Mouse (Mus musculus) forebrain, embryonic 14.5 days (tissue): ENCODE data around the gene Bcr. TPM values are rescaled to one million over a fixed set of nuclear protein-coding genes. Genes with fewer than 3 reads are reported as not detected.

ENCODE experiments used
- ATAC-seq: fragments of 200-750 bp; cut with Nextera tagmentation; 2 replicates; pipeline ENCODE4 v1.8.0; 2017; ENCODE audit warnings: mild to moderate bottlenecking, moderate library complexity
- DNase-seq: peaks from one replicate; pipeline ENCODE4 v3.0.0-alpha.2; 2015; ENCODE audit warnings: low spot score
- H3K27ac ChIP-seq: fragments of 300-500 bp; sonication (generic); 2 replicates; pipeline ENCODE4 v1.5.1; 2014; ENCODE audit warnings: low read depth, mild to moderate bottlenecking, control low read depth, low read length, moderate library complexity
- H3K27me3 ChIP-seq: fragments of 300-500 bp; sonication (generic); replicated peaks from 2 replicates; pipeline ENCODE4 v1.6.1; 2014; ENCODE audit warnings: low read length, control low read depth, mixed read lengths; ENCODE audit not compliant: control insufficient read depth, insufficient read depth
- H3K36me3 ChIP-seq: fragments of 300-500 bp; sonication (generic); 2 replicates; pipeline ENCODE4 v1.6.1; 2014; ENCODE audit warnings: low read length, control low read depth; ENCODE audit not compliant: control insufficient read depth, insufficient read depth
- H3K4me1 ChIP-seq: fragments of 300-500 bp; sonication (generic); 2 replicates; pipeline ENCODE4 v1.6.1; 2014; ENCODE audit warnings: antibody characterized with exemption, low read length, control low read depth; ENCODE audit not compliant: control insufficient read depth, insufficient read depth
- H3K4me2 ChIP-seq: fragments of 300-500 bp; sonication (generic); 2 replicates; pipeline ENCODE4 v1.6.1; 2014; ENCODE audit warnings: mild to moderate bottlenecking, control low read depth, low read length
- H3K4me3 ChIP-seq: fragments of 300-500 bp; sonication (generic); 2 replicates; pipeline ENCODE4 v1.5.1; 2014; ENCODE audit warnings: low read depth, low read length, control low read depth
- H3K9ac ChIP-seq: fragments of 300-500 bp; sonication (generic); 2 replicates; pipeline ENCODE4 v1.6.1; 2014; ENCODE audit warnings: mild to moderate bottlenecking, low read length, control low read depth, moderate library complexity
- H3K9me3 ChIP-seq: fragments of 300-500 bp; sonication (generic); replicated peaks from 2 replicates; pipeline ENCODE4 v1.6.1; 2016; ENCODE audit warnings: low read length, control low read depth, mixed read lengths; ENCODE audit not compliant: control insufficient read depth
- WGBS: fragments of 180-500 bp; shearing (Covaris S2); extraction: QIAGEN DNeasy Blood & Tissue Kit; methylation state at CpG from one replicate; pipeline ENCODE4 v1.1.7; 2014; 5-methylcytosine and 5-hydroxymethylcytosine counted together
- polyA plus RNA-seq: library from polyadenylated mRNA; unstranded; fragments of >200 nt; fragmentation: Nextera tagmentation; extraction: Ambion mirVana; gene quantifications from 2 replicates; pipeline ENCODE4 v1.2.1, GENCODE M21; 2014

The Bcr gene
- polyA plus RNA-seq, 1 experiment from 2014 or later = 12.6 TPM

DNA sequence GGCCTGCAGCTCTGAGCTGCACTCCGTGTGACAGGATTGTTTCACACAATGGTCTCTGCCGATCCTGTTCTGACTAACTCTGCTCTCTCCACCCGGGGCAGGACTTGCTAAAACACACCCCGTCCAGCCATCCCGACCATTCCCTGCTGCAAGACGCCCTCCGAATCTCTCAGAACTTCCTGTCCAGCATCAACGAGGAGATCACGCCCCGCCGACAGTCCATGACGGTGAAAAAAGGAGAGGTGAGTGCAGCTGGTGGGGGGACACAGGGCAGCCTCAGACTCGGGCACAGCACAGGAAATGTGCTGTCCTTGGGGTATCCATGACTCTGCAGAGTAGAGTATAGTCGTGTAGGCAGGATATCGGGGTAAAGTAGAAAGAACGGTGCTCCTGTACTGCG is 84.8 kb downstream of the Bcr start:
- ATAC-seq = no peak
- DNase-seq = no peak
- 90% methylated on average over 17 of the region's 17 CpGs for WGBS
- Histone ChIP-seq H3K4me1 (no peaks in the 10 kb centered on the region), H3K9ac (no peak overlapping the region), H3K4me2 (no peak overlapping the region), H3K27me3 (no peaks in the 10 kb centered on the region), H3K27ac (no peak overlapping the region), H3K36me3 (peaks cover 80% of the 10 kb centered on the region), H3K9me3 (no peaks in the 10 kb centered on the region), H3K4me3 (no peak overlapping the region)

DNA sequence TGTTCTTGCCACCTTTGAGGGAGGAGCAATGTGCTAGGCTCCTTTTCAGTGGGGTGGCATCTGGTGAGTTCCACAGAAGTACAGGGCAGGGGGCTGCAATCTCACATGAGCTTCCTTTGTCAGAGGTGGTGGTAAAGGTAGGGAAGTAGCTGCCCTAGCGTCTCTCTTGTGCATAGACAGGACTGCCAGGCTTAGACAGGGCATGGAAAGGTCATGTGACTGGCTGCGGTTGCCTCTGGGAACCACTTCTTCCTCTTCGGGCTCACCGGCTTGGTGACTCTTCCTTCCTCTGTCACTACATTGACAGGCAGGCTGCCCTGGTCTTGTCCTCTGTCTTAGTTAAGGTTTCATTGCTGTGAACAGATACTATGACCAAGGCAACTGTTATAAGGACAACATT is 85.6 kb downstream of the Bcr start:
- Histone ChIP-seq H3K4me2 (no peak overlapping the region), H3K27me3 (no peaks in the 10 kb centered on the region), H3K9ac (no peak overlapping the region), H3K4me1 (no peaks in the 10 kb centered on the region), H3K36me3 (peaks cover 74% of the 10 kb centered on the region), H3K27ac (no peak overlapping the region), H3K4me3 (no peak overlapping the region), H3K9me3 (no peaks in the 10 kb centered on the region)
- no peak for ATAC-seq
- 98% methylated on average over 4 of the region's 4 CpGs for WGBS
- DNase-seq = no peak

DNA sequence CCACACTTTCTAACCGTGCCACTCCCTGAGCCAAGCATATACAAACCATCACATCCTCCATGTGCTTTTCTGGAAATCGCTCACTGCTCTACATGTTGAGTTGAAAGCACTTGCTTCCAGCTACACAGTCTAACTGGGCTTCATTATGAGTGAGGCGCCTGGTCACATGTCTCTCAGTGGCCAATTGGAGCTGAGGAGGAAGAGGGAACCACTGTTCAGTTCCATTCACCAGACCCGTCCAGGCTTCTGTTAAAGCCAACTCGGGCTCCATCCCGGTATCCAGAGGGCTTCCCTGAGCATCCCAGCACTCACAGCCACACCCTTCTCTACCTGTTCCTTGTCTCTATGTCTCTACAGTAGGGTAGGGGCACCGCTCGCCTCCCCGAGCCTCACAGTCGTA is 86.2 kb downstream of the Bcr start:
- H3K36me3 ChIP-seq = peaks cover 71% of the 10 kb centered on the region
- no peak overlapping the region for H3K27ac ChIP-seq
- H3K9ac ChIP-seq = no peak overlapping the region
- no peak for DNase-seq
- no peak overlapping the region for H3K4me3 ChIP-seq
- no peaks in the 10 kb centered on the region for H3K4me1 ChIP-seq
- no peaks in the 10 kb centered on the region for H3K27me3 ChIP-seq
- WGBS = 92% methylated on average over 10 of the region's 10 CpGs
- no peak overlapping the region for H3K4me2 ChIP-seq
- ATAC-seq = no peak
- H3K9me3 ChIP-seq = no peaks in the 10 kb centered on the region

DNA sequence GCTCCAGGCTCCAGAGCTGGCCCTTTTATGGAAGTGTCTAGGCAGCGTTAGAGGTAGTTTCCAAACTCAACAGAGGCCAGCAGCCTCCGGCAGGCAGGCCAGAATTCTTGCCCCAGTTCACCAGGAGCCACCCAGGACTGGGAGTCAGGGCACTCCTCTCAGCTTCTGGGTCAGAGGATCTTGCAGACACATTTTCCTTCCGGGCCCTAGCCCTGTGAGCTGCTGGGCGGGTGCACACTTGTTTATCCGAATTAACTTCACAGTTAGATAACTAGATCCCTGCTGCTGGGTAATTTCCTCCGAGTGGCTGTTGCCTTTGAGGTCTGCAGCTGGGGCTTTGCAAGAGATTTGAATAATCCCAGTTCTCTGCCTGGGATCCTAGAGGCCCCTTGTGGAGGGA is 87.9 kb downstream of the Bcr start:
- H3K9me3 ChIP-seq = no peaks in the 10 kb centered on the region
- 32% methylated on average over 6 of the region's 6 CpGs for WGBS
- no peaks in the 10 kb centered on the region for H3K27me3 ChIP-seq
- H3K4me2 ChIP-seq = no peak overlapping the region
- peaks cover 67% of the 10 kb centered on the region for H3K36me3 ChIP-seq
- no peak overlapping the region for H3K27ac ChIP-seq
- no peaks in the 10 kb centered on the region for H3K4me1 ChIP-seq
- no peak overlapping the region for H3K9ac ChIP-seq
- peak; percentile 21 for DNase-seq
- H3K4me3 ChIP-seq = no peak overlapping the region
- ATAC-seq = no peak

DNA sequence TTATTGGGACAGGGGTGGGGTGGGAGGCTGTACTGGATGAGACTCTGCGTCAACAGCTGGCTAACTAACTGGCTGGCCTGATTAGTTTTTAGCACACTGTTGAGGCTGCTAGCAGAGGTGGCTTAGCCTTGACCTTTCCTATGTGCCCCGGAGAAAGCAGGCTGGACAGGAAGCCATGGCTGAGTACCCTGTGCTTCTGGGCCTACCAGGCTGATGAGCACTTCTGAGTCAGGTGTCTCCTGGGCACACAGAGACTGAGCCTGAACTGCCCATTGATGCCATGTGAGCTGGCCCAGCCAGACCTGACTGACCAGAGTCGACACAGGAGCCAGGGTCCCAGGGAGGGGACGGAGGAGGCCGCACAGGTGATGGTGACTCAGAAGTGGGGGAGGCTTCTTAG is 90.0 kb downstream of the Bcr start:
- H3K9ac ChIP-seq = no peak overlapping the region
- ATAC-seq (peak; percentile 2; the same call in 1 of the 2 replicates), DNase-seq (no peak)
- no peaks in the 10 kb centered on the region for H3K9me3 ChIP-seq
- no peaks in the 10 kb centered on the region for H3K4me1 ChIP-seq
- no peak overlapping the region for H3K4me2 ChIP-seq
- H3K4me3 ChIP-seq = no peak overlapping the region
- 85% methylated on average over 5 of the region's 5 CpGs for WGBS
- no peak overlapping the region for H3K27ac ChIP-seq
- peaks cover 66% of the 10 kb centered on the region for H3K36me3 ChIP-seq
- no peaks in the 10 kb centered on the region for H3K27me3 ChIP-seq

DNA sequence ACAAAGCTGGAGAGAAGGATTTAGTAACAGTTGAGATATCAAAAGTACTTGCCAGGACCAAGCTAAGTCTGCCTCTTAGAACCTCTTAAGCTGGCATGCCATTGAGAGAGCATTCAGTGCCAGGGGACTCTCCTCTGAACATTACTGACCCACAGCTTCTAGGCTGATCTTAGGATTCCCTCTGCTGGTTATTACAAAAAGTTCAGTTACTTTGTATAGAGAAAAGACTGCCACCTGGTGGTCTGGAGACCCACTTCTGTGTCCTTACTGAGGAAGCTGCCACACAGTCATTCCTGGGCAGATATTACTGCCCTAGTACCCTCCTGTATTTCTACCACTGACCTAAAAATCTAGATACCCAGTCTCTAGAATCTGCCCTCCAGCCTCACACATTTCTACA is 90.9 kb downstream of the Bcr start:
- Histone ChIP-seq H3K9ac (no peak overlapping the region), H3K27me3 (no peaks in the 10 kb centered on the region), H3K36me3 (peaks cover 66% of the 10 kb centered on the region), H3K4me2 (no peak overlapping the region), H3K4me1 (no peaks in the 10 kb centered on the region), H3K9me3 (no peaks in the 10 kb centered on the region), H3K27ac (no peak overlapping the region), H3K4me3 (no peak overlapping the region)
- ATAC-seq (peak; percentile 69), DNase-seq (peak; percentile 95)

DNA sequence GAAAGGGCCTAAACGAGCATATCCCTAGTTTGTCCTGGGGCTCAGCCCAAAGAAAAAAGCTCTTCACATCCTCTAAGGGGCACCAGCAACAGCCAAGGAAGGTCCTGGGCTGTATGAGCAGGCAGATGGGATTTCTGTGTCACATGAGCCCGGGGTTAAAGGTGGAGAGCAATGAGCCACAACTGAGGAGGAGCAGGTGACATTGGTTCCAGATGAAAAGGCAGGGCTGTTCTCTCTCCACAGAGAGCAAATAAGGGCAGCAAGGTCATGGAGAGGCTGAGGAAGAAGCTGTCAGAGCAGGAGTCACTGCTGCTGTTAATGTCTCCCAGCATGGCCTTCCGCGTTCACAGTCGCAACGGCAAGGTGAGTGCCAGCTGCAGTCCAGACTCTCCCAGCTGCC is 96.4 kb downstream of the Bcr start:
- 94% methylated on average over 6 of the region's 6 CpGs for WGBS
- no peaks in the 10 kb centered on the region for H3K27me3 ChIP-seq
- H3K4me3 ChIP-seq = no peak overlapping the region
- H3K4me1 ChIP-seq = no peaks in the 10 kb centered on the region
- no peak overlapping the region for H3K9ac ChIP-seq
- H3K9me3 ChIP-seq = no peaks in the 10 kb centered on the region
- H3K27ac ChIP-seq = no peak overlapping the region
- no peak overlapping the region for H3K4me2 ChIP-seq
- DNase-seq (no peak), ATAC-seq (no peak)
- H3K36me3 ChIP-seq = peaks cover 81% of the 10 kb centered on the region

DNA sequence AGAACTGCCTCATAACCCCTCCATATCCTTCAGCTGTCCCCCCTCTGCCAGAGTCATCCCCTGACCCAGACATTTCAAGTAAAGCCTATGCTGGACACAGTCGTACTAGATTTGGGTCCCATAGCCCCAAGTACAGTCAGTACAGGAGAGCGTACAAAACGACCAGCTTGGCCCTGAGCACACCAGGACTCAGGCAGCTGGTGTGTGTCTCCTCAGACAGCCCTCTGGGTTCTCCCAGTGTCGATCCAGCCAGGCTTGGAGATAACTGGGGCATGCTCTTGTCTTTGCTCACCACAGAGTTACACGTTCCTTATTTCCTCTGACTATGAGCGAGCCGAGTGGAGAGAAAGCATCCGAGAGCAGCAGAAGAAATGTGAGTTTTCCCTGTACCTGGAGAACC is 97.3 kb downstream of the Bcr start:
- ATAC-seq (no peak), DNase-seq (no peak)
- WGBS = 94% methylated on average over 8 of the region's 8 CpGs
- Histone ChIP-seq H3K36me3 (peaks cover 83% of the 10 kb centered on the region), H3K4me3 (no peak overlapping the region), H3K9me3 (no peaks in the 10 kb centered on the region), H3K9ac (no peak overlapping the region), H3K27ac (no peak overlapping the region), H3K4me1 (no peaks in the 10 kb centered on the region), H3K27me3 (no peaks in the 10 kb centered on the region), H3K4me2 (no peak overlapping the region)

DNA sequence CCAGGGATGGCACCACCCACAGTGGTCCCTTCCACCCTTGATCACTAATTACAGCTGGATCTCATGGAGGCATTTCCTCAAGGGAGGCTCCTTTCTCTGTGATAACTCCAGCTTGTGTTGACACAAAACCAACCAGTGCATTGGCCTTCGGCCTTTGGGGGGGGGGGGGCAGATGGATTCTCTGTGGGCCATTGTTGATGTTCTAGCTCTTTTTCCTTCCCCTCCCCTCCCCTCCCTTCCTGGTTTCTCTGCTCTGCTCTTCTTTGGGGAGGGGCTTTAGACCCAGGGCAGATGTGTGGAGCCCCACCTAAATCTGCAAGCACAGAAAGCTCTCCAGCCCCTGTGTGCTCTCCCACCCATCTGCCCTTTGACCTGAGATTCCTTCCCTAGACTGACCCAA is 98.0 kb downstream of the Bcr start:
- no peak for ATAC-seq
- no peaks in the 10 kb centered on the region for H3K27me3 ChIP-seq
- no peak overlapping the region for H3K4me3 ChIP-seq
- H3K4me2 ChIP-seq = no peak overlapping the region
- no peak overlapping the region for H3K9ac ChIP-seq
- no peaks in the 10 kb centered on the region for H3K4me1 ChIP-seq
- DNase-seq = no peak
- 84% methylated on average over 1 of the region's 1 CpGs for WGBS
- no peaks in the 10 kb centered on the region for H3K9me3 ChIP-seq
- H3K36me3 ChIP-seq = peaks cover 88% of the 10 kb centered on the region
- H3K27ac ChIP-seq = no peak overlapping the region
